Mouse (Mus musculus) cerebral cortex, adult 2 months (tissue): ENCODE data around the gene Piwil4.

ENCODE experiments used
- WGBS: fragments of 180-500 bp; shearing (Covaris S2); methylation state at CpG from one replicate; pipeline ENCODE4 v1.1.7; 2018; 5-methylcytosine and 5-hydroxymethylcytosine counted together

Gene Piwil4

GRCm38 (mm10) chr9:14724755-14725420, 15.6 kb downstream of the Piwil4 start:
- 88% methylated on average over 5 of the region's 5 CpGs for WGBS

GRCm38 (mm10) chr9:14721610-14722009, 18.9 kb downstream of the Piwil4 start:
- WGBS = 83% methylated on average over 5 of the region's 5 CpGs

- 76% methylated on average over 2 of the region's 2 CpGs for WGBS
Observed at GRCm38 (mm10) chr9:14720384-14720783, 20.1 kb downstream of the Piwil4 start.

GRCm38 (mm10) chr9:14717689-14718331, 22.7 kb downstream of the Piwil4 start:
- WGBS = 32% methylated on average over 14 of the region's 14 CpGs

- 95% methylated on average over 15 of the region's 15 CpGs for WGBS
Observed at GRCm38 (mm10) chr9:14715258-14715657, 25.3 kb downstream of the Piwil4 start.

GRCm38 (mm10) chr9:14710910-14711309, 29.6 kb downstream of the Piwil4 start:
- WGBS = 93% methylated on average over 3 of the region's 3 CpGs

- 47% methylated on average over 13 of the region's 13 CpGs for WGBS
Observed at GRCm38 (mm10) chr9:14705321-14706162, 35.0 kb downstream of the Piwil4 start.

GRCm38 (mm10) chr9:14700795-14701194, 39.7 kb downstream of the Piwil4 start:
- WGBS = 81% methylated on average over 1 of the region's 1 CpGs

- WGBS = 49% methylated on average over 7 of the region's 7 CpGs
Observed at GRCm38 (mm10) chr9:14699288-14699640, 41.3 kb downstream of the Piwil4 start.

GRCm38 (mm10) chr9:14698582-14699287, 41.8 kb downstream of the Piwil4 start:
- WGBS = 48% methylated on average over 12 of the region's 12 CpGs

- 66% methylated on average over 4 of the region's 4 CpGs for WGBS
Observed at GRCm38 (mm10) chr9:14697903-14698302, 42.6 kb downstream of the Piwil4 start.

- WGBS = 89% methylated on average over 12 of the region's 12 CpGs
Observed at GRCm38 (mm10) chr9:14689376-14690108, 51.0 kb downstream of the Piwil4 start.

- 94% methylated on average over 4 of the region's 4 CpGs for WGBS
Observed at GRCm38 (mm10) chr9:14684363-14684762, 56.2 kb downstream of the Piwil4 start.

GRCm38 (mm10) chr9:14680584-14680983, 59.9 kb downstream of the Piwil4 start:
- WGBS = 72% methylated on average over 2 of the region's 2 CpGs

GRCm38 (mm10) chr9:14675707-14676691, 64.5 kb downstream of the Piwil4 start:
- WGBS = 79% methylated on average over 9 of the region's 9 CpGs

- 74% methylated on average over 8 of the region's 8 CpGs for WGBS
Observed at GRCm38 (mm10) chr9:14674506-14674905, 66.0 kb downstream of the Piwil4 start.

- 86% methylated on average over 4 of the region's 4 CpGs for WGBS
Observed at GRCm38 (mm10) chr9:14673109-14673508, 67.4 kb downstream of the Piwil4 start.

- 71% methylated on average over 5 of the region's 5 CpGs for WGBS
Observed at GRCm38 (mm10) chr9:14671965-14672364, 68.6 kb downstream of the Piwil4 start.

- WGBS = 86% methylated on average over 3 of the region's 3 CpGs
Observed at GRCm38 (mm10) chr9:14668382-14668781, 72.2 kb downstream of the Piwil4 start.

- 89% methylated on average over 3 of the region's 3 CpGs for WGBS
Observed at GRCm38 (mm10) chr9:14666071-14666470, 74.5 kb downstream of the Piwil4 start.
